Mouse (Mus musculus) testis, adult 10 weeks (tissue): ENCODE results near the gene Chrnb1. TPM values are rescaled to one million over a fixed set of nuclear protein-coding genes. Genes with fewer than 3 reads are reported as not detected.

Experiments used
- polyA plus RNA-seq: library from polyadenylated mRNA; stranded (reverse); fragments of 350-450 nt; fragmentation: Illumina TruSeq; extraction: RNeasy Lipid Tissue Mini Kit (QIAGEN cat#74804); gene quantifications from one replicate; pipeline ENCODE4 v1.2.3, GENCODE M21; 2014; ENCODE audit warnings: low read depth, low replicate concordance

Chrnb1 gene
- 0.24 TPM for polyA plus RNA-seq

DNA sequence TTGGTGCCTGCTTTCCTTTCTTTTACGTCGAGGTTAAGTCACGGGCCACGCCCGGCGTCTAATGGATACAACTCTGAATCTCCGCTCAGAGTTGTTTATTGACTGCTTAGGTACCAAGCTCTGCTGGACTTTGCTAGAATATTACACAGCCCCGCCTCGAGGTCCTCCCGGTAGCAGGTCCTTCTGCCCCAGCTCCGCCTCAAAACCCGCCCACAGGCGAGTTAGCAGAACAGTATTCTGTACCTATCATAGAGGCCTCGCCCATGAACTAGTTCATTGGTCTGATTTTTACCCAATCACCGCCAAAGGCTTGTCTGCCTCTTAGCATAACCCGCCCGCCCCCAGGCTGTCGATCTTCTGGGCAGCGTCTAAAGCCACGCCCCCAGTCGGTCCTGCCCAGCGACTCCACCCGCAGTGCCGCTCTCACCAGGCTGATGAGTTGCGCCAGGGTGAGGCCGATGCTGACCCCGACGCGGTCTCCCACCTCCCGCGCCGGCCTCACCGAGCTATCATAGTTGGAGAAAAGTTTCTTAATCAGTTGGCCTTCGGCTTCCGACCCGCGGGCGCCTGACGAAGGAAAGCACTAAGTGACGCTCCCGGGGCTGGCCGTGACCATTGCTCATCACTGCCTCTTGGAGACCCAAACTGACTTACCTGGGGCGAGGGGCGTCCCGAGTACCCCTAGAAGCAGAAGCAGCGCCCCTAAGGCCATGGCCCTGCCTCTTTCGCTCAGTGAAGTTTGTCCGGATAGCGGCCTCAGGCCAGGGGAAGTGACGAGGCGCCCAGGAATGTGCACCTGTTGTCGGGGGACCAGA, at the start of gene Chrnb1:
Gene Chrnb1, minus strand, starts transcription at position 776 of the 815 bp plus-strand sequence.

DNA sequence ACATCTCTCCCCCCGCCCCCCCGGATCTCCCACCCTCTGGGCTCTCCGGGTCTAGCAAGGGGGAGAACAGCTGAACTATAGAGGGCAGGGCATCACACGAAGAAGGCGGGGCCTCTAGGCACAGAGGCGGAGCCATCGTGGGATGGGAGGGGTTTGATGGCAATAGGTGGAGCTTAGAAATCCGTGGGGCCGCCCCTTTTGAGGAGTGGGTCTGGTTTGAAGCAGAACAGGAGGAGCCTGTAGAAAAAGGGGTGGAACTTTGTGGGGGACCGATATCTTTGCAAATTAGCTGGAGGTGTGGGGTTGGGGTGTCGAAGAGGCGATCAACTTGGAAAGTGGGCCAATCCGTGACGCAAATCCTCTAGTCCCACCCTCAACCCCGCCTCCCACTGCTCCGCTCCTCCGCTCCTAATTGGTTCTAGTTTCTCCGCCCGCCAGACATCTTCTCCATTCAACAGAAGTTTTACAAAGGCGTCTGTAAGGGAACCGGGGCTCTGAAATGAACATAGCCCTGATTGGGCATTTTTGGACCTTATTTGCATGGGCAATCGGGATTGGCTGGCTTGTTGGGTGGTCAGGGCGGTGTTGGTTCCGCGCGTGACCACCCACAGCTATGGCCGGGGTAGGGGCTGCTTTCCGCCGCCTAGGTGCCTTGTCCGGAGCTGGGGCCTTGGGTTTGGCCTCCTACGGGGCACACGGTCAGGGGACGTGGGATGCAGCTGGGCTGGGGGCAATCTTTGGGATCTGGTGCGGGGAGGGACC, 42.4 kb upstream of the Chrnb1 start, which contains the start of gene Tmem256:
Gene Tmem256, plus strand, starts transcription at position 563 of the 762 bp plus-strand sequence.

DNA sequence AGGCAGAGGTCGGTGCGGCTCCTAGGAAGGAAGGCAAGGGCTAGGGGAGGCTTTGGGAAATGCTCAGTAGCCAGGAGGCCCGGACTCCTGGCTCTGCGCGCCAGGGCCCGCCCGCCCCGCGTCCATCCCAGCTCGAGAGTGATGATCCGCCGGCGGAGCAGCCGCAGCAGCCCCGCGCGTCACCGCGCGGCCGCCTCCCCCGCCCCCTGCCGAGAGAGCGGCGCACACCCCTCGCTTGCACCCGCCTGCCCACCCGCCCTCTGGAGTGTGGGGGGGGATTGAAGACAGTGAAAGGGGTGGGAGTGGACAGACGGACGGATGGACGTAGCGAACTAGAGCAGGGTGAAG, 41.8 kb upstream of the Chrnb1 start, which contains the start of gene Nlgn2:
Gene Nlgn2, minus strand, starts transcription at position 181 of the 348 bp plus-strand sequence.

DNA sequence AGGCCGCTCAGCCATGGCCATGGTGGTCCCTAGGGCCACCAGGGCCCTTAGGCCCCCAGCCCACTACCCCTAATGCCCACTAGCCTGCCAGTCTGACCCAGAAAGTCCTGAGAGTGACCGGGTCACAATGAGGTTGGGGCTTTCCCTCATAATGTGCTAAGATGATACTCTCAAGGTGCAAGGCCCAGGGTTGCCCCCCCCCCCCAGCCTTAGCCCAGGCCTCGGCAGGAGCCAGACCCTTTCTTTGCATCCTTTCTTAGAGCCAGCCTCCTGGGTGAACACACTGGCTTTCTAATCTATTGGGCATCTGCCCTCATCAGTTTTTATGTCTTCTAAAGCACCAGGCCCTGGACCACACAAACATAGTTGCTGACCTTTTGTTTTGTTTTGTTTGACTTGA, 26.3 kb upstream of the Chrnb1 start, which contains the start of gene Spem1:
Gene Spem1, minus strand, starts transcription at position 101 of the 400 bp plus-strand sequence.

DNA sequence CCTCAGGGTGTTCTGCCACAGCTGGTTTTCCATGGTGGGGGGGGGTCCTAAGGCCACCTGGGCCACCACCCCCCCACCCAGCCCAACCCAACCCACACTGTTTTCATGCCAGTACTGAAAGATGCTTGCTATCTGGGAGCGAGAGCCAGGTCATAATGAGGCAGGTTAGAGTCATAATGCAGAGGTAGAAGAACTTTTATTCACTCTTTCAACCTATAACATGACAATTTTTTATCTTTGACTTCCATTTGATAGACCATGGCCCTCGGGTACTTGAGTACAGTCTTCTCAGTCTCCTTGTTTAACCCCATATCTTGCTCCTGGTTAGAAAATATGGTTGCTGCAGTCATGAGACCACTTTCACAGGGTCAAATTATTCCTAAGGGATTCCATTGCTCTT, 22.6 kb upstream of the Chrnb1 start, which contains the start of gene Spem2:
Gene Spem2, minus strand, starts transcription at position 101 of the 400 bp plus-strand sequence.

DNA sequence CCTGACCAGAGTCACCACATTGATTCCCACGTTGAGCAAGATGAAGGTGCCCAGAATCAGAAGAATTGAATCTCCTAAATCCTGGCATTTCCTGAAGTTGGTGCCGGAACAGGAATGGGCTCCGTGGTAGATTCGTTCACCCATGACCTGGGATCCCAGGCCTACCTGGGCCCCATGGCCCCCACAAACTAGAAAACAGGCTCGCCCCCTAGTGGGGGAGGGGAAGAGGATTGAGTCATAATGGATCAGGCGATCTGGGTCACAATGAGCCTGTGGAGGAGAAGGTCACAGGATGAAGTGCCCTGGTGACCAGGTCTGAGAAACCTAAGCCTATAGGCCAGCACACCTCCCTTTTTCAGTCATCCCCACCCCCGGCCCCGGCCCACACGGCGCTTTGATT, 19.4 kb upstream of the Chrnb1 start, which contains the start of gene Gm39566:
Gene Gm39566, minus strand, starts transcription at position 144 of the 400 bp plus-strand sequence.

DNA sequence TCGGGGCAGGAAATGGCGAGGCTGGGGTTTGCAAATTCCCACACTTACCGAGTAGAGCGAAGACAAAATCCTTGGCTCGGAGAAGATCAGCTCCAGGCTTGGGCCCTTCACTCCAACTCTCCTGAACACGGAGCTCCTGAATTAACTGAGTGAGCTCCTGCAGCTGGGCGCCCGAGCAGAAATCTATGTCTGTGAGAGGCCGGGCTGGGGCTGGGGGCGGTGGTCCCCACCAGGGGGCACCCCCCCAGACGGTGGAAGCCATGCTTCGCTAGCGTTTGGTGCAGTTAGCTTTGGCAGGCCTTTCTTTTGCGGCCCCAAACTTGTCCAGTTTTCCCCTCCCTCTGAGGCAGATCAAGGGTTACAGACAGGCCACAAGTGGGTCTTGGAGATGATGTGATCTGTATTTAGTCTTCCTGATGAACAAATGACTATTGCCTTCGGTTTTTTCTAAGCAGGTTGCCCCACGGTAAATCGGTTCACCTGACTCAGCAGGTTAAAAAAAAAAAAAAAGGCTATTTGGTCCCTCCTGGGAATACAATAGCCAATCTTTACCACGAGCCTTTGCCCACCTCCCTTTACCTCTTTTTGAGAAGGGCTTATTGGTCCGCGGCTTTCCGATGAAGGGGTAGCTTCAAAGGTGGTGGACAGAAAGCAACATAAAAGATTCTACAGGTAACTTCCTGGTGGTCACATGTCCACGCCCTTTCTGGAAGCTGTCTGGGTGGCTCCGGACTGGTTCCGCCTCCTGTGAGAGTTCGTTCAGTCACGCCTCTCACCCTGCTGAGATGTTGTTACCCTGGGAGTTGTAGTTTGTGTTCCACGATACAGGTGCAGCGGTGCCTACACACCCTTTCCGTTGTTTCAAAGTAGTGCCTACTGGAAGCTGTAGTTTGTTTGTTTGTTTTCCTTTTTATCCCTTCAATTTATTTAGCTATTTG, 9.5 kb upstream of the Chrnb1 start, which contains the start of gene Tmem102:
Gene Tmem102, minus strand, starts transcription at position 653 of the 938 bp plus-strand sequence.

DNA sequence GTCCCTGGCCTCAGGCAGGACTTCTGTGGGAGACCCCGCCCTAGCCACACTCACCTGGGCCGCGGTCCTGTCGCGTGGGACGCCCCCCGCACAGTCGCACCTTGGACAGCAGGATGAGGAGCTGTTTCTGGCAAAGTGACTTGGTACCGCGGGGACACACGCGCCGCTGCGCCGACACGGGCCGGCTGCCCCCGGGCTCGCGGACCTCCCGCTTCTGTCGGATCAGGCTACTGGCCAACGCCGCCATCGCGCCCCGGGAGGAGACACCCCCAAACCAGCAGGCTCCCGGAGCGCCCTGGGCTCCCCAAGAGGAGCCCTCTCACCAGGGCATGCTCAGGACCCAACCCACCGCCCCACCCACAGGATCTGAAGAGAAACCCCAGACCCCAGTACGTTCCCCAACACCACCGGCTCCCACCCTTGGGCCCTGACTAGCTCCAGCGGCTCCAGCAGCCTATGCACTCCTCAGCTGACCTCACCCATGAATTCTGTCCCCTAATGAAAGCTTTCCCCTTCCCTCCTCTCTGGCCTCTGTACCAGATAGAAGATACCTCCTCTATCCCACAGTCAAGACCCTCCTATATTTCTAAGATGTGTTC, 5.7 kb upstream of the Chrnb1 start, which contains the start of gene Fgf11:
Gene Fgf11, minus strand, starts transcription at position 479 of the 599 bp plus-strand sequence.

DNA sequence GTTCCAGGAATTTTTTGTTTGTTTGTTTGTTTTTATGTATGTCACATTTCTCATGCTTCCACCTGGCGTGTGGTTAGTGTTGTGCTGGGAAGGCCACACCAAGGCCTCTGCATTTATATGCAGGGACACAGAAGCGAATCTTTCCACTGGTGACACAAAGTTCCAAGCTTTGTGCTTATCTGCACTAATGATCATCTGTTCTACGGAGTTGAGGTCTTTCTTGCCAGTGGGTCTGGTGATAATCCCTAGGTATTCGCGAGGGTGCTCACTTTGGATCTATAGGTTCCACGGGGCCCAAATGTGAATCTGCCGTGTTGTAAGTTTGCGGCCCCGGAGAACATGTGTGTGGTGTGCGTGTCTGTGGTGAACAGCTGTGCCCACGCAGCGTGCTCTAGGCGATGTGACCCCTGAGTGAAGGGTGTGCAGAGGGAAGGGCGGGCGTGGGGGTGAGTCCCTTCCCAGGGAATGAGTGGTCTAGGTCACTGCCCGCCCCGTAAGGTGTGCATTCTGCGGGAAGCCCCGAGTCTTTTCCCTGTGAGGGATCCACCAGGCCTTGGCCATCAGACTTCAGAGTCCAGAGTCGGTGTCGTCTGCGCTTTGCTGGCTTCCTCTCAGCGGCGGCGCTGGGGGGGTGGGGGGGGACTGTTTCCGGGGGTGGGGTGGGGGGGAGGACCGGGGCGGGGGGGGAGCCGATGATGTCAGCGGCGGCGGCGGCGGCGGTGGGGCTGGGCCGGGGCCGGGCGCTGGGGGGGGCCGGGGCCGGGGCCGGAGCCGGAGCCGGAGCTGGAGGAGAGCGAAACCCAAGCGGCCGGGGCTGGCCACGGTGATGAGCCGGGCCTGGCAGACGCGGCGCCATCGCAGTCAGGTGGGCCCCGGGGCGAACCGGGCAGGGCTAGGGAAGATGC, 30.3 kb downstream of the Chrnb1 start, which contains the start of gene Zbtb4:
Gene Zbtb4, plus strand, starts transcription at position 692 of the 905 bp plus-strand sequence.

DNA sequence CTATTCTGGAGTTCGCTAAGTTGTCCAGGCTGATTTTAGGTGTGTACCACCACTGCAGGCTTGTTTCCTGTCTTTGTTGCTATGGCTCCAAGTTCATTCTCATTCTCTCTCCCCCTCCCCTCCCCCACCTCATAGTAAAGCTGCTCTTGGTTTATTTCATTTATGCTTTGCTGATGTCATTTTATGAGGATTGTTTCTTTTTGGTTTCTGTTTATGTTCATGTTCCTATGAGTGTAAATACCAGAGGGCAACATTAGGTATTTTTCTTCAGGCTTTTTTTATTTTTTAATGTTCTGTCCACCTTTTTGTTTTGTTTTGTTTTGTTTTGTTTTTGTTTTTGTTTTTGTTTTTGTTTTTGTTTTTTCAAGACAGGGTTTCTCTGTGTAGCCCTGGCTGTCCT, 33.9 kb downstream of the Chrnb1 start, which contains the start of gene Slc35g3:
Gene Slc35g3, minus strand, starts transcription at position 101 of the 400 bp plus-strand sequence.

DNA sequence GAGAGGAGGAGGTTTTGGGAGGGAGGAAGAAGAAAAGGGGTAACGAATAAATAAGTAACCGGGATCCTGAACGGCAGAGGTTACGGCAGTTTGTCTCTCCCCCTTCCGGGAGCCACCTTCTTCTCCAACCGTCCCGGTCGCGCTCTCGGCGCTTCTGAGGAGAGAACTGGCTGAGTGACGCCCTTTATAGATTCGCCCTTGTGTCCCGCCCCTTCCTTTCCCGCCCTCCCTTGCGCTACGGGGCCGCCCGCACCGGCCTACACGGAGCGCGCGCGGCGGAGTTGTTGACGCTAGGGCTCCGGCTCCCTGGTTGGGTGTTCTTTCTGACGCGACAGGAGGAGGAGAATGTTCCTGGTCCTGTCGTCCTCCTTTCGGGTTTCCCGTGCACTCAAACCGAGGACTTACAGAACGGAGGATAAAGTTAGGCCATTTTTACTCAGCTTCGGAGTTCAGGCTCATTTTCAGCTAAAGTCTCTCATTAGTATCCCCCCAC, 37.2 kb downstream of the Chrnb1 start, which contains the start of gene Polr2a:
Gene Polr2a, minus strand, starts transcription at position 160 of the 493 bp plus-strand sequence.

Other genes with a start within 250 kb of the Chrnb1 start
- gene Dnah2, start 246.8 kb downstream of the Chrnb1 start, polyA plus RNA-seq, result 10.4 TPM
- gene Efnb3, start 235.7 kb downstream of the Chrnb1 start, polyA plus RNA-seq, result 0.48 TPM
- gene Wrap53, start 215.7 kb downstream of the Chrnb1 start, polyA plus RNA-seq, result 1.1 TPM
- 2.5 TPM for gene Trp53, start 215.6 kb downstream of the Chrnb1 start, polyA plus RNA-seq
- 23.7 TPM for gene Atp1b2, start 190.0 kb downstream of the Chrnb1 start, polyA plus RNA-seq
- gene Shbg, start 178.0 kb downstream of the Chrnb1 start, polyA plus RNA-seq, result 2.6 TPM
- 6.7 TPM for gene Sat2, start 173.9 kb downstream of the Chrnb1 start, polyA plus RNA-seq
- 16.0 TPM for gene Fxr2, start 163.0 kb downstream of the Chrnb1 start, polyA plus RNA-seq
- gene Sox15, start 140.6 kb downstream of the Chrnb1 start, polyA plus RNA-seq, result not detected
- gene Mpdu1, start 133.3 kb downstream of the Chrnb1 start, polyA plus RNA-seq, result 8.7 TPM
- gene Cd68, start 129.8 kb downstream of the Chrnb1 start, polyA plus RNA-seq, result 0.91 TPM
- 265 TPM for gene Eif4a1, start 123.5 kb downstream of the Chrnb1 start, polyA plus RNA-seq
- gene Senp3, start 113.9 kb downstream of the Chrnb1 start, polyA plus RNA-seq, result 94.6 TPM
- gene Tnfsf13, start 110.2 kb downstream of the Chrnb1 start, polyA plus RNA-seq, result 3.8 TPM
- 0.20 TPM for gene Tnfsf12, start 100.1 kb downstream of the Chrnb1 start, polyA plus RNA-seq
- 1.7 TPM for gene Tnfsfm13, start 99.8 kb downstream of the Chrnb1 start, polyA plus RNA-seq
- gene Polr2a, start 37.3 kb downstream of the Chrnb1 start, polyA plus RNA-seq, result 43.5 TPM
- gene Slc35g3, start 34.0 kb downstream of the Chrnb1 start, polyA plus RNA-seq, result 33.7 TPM
- 3.6 TPM for gene Zbtb4, start 30.0 kb downstream of the Chrnb1 start, polyA plus RNA-seq
- 3.7 TPM for gene Fgf11, start 5.9 kb upstream of the Chrnb1 start, polyA plus RNA-seq
- gene Tmem102, start 9.7 kb upstream of the Chrnb1 start, polyA plus RNA-seq, result not detected
- gene Gm39566, start 19.4 kb upstream of the Chrnb1 start, polyA plus RNA-seq, result 131 TPM
- gene Spem2, start 22.5 kb upstream of the Chrnb1 start, polyA plus RNA-seq, result 15.9 TPM
- gene Spem1, start 26.2 kb upstream of the Chrnb1 start, polyA plus RNA-seq, result 145 TPM
- 0.17 TPM for gene Nlgn2, start 41.8 kb upstream of the Chrnb1 start, polyA plus RNA-seq
- gene Tmem256, start 42.6 kb upstream of the Chrnb1 start, polyA plus RNA-seq, result 4.6 TPM
- gene Plscr3, start 50.4 kb upstream of the Chrnb1 start, polyA plus RNA-seq, result 0.28 TPM
- gene Tnk1, start 62.8 kb upstream of the Chrnb1 start, polyA plus RNA-seq, result 0.07 TPM
- gene Tmem95, start 82.1 kb upstream of the Chrnb1 start, polyA plus RNA-seq, result 8.3 TPM
- gene Kctd11, start 85.5 kb upstream of the Chrnb1 start, polyA plus RNA-seq, result 0.22 TPM
- 1.7 TPM for gene Acap1, start 99.6 kb upstream of the Chrnb1 start, polyA plus RNA-seq
- gene 2810408A11Rik, start 105.0 kb upstream of the Chrnb1 start, polyA plus RNA-seq, result 291 TPM
- 5.5 TPM for gene Neurl4, start 105.1 kb upstream of the Chrnb1 start, polyA plus RNA-seq
- 66.3 TPM for gene Gps2, start 117.9 kb upstream of the Chrnb1 start, polyA plus RNA-seq
- 247 TPM for gene Eif5a, start 126.0 kb upstream of the Chrnb1 start, polyA plus RNA-seq
- 1,705 TPM for gene Ybx2, start 139.9 kb upstream of the Chrnb1 start, polyA plus RNA-seq
- gene Slc2a4, start 152.2 kb upstream of the Chrnb1 start, polyA plus RNA-seq, result 0.07 TPM
- 0.36 TPM for gene Cldn7, start 168.8 kb upstream of the Chrnb1 start, polyA plus RNA-seq
- gene Ctdnep1, start 185.2 kb upstream of the Chrnb1 start, polyA plus RNA-seq, result 35.9 TPM
- 70.4 TPM for gene Elp5, start 186.6 kb upstream of the Chrnb1 start, polyA plus RNA-seq
- gene Gabarap, start 195.2 kb upstream of the Chrnb1 start, polyA plus RNA-seq, result 586 TPM
- 12.7 TPM for gene Phf23, start 199.8 kb upstream of the Chrnb1 start, polyA plus RNA-seq
- gene Dvl2, start 204.7 kb upstream of the Chrnb1 start, polyA plus RNA-seq, result 0.98 TPM
- gene Acadvl, start 219.5 kb upstream of the Chrnb1 start, polyA plus RNA-seq, result 3.9 TPM
- gene Dlg4, start 221.0 kb upstream of the Chrnb1 start, polyA plus RNA-seq, result 0.46 TPM